Mouse (Mus musculus) stomach, embryonic 14.5 days (tissue): ENCODE measurements around the gene Cptp. TPM values are rescaled to one million over a fixed set of nuclear protein-coding genes. Genes with fewer than 3 reads are reported as not detected.

Experiments
- ATAC-seq: fragments of 200-750 bp; cut with Nextera tagmentation; 2 replicates; pipeline ENCODE4 v1.8.0; 2017; ENCODE audit warnings: low read depth, moderate TSS enrichment; ENCODE audit not compliant: insufficient number of reproducible peaks, insufficient read depth, low FRiP score
- H3K27ac ChIP-seq: fragments of 300-500 bp; sonication (generic); 2 replicates; pipeline ENCODE4 v1.5.1; 2014; ENCODE audit warnings: mild to moderate bottlenecking, low read length, moderate library complexity, mixed read lengths
- H3K27me3 ChIP-seq: fragments of 300-500 bp; sonication (generic); 2 replicates; pipeline ENCODE4 v1.6.1; 2014; ENCODE audit warnings: low read length, control low read depth, mixed read lengths; ENCODE audit not compliant: control insufficient read depth, insufficient read depth
- H3K36me3 ChIP-seq: fragments of 300-500 bp; sonication (generic); 2 replicates; pipeline ENCODE4 v1.6.1; 2014; ENCODE audit warnings: mild to moderate bottlenecking, control low read depth, low read length, moderate library complexity, mixed read lengths; ENCODE audit not compliant: control insufficient read depth, insufficient read depth
- H3K4me1 ChIP-seq: fragments of 300-500 bp; sonication (generic); 2 replicates; pipeline ENCODE4 v1.6.1; 2014; ENCODE audit warnings: low read length, control low read depth, mixed read lengths; ENCODE audit not compliant: control insufficient read depth, insufficient read depth
- H3K4me2 ChIP-seq: fragments of 300-500 bp; sonication (generic); replicated peaks from 2 replicates; pipeline ENCODE4 v1.6.1; 2014; ENCODE audit warnings: low read depth, low read length, control low read depth
- H3K4me3 ChIP-seq: fragments of 300-500 bp; sonication (generic); 2 replicates; pipeline ENCODE4 v1.5.1; 2014; ENCODE audit warnings: low read depth, low read length, control low read depth
- H3K9ac ChIP-seq: fragments of 300-500 bp; sonication (generic); replicated peaks from 2 replicates; pipeline ENCODE4 v1.6.1; 2014; ENCODE audit warnings: low read depth, mild to moderate bottlenecking, control low read depth, low read length, moderate library complexity, mixed read lengths
- H3K9me3 ChIP-seq: fragments of 300-500 bp; sonication (generic); 2 replicates; pipeline ENCODE4 v1.6.1; 2016; ENCODE audit warnings: low read depth, low read length, control low read depth; ENCODE audit not compliant: control insufficient read depth
- WGBS: fragments of 180-500 bp; shearing (Covaris S2); extraction: QIAGEN DNeasy Blood & Tissue Kit; methylation state at CpG from one replicate; pipeline ENCODE4 v1.1.7; 2014; 5-methylcytosine and 5-hydroxymethylcytosine counted together
- microRNA-seq: library from miRNA; unstranded; fragments of <30 nt; microRNA quantifications from one replicate; pipeline ENCODE4, GENCODE M21; 2016
- polyA plus RNA-seq: library from polyadenylated mRNA; unstranded; fragments of >200 nt; fragmentation: Nextera tagmentation; extraction: Ambion mirVana; gene quantifications from 2 replicates; pipeline ENCODE4 v1.2.1, GENCODE M21; 2014

Gene Cptp
- polyA plus RNA-seq, 1 experiment from 2014 or later: 17.3 TPM

- 82% methylated on average over 4 of the region's 4 CpGs for WGBS
- 0 out of 2 replicates have a peak, but pooled peaks cover 16% of the 10 kb centered on the region for H3K4me1 ChIP-seq
- no peak for ATAC-seq
- no peaks in the 10 kb centered on the region for H3K27me3 ChIP-seq
- no peak overlapping the region for H3K9ac ChIP-seq
- H3K27ac ChIP-seq: no peak overlapping the region
- H3K36me3 ChIP-seq: peaks cover 79% of the 10 kb centered on the region
- H3K4me2 ChIP-seq: no peak overlapping the region
- no peak overlapping the region for H3K4me3 ChIP-seq
- H3K9me3 ChIP-seq: no peaks in the 10 kb centered on the region
Observed at GRCm38 (mm10) chr4:155817533-155817932, 51.7 kb downstream of the Cptp start.

Small RNAs within 50 kb of the gene (microRNA-seq; reads per million reads assigned to microRNA genes)
- not detected for gene Gm22991

Other genes with a start within 250 kb of the Cptp start
- 57.0 and 57.3 TPM in 2 replicates for gene Cdk11b, start 244.6 kb downstream of the Cptp start, polyA plus RNA-seq
- not detected in 2 replicates for gene Gm10563, start 224.0 kb downstream of the Cptp start, polyA plus RNA-seq
- gene Mmp23, start 216.1 kb downstream of the Cptp start, polyA plus RNA-seq: 25.0 and 26.3 TPM in 2 replicates
- gene Mib2, start 200.2 kb downstream of the Cptp start, polyA plus RNA-seq: 18.9 and 21.9 TPM in 2 replicates
- 3.1 and 3.2 TPM in 2 replicates for gene Fndc10, start 175.1 kb downstream of the Cptp start, polyA plus RNA-seq
- gene Ssu72, start 164.6 kb downstream of the Cptp start, polyA plus RNA-seq: 140 and 145 TPM in 2 replicates
- 0.56 TPM in 2 replicates for gene Tmem240, start 134.6 kb downstream of the Cptp start, polyA plus RNA-seq
- 89.1 and 90.9 TPM in 2 replicates for gene Atad3a, start 108.3 kb downstream of the Cptp start, polyA plus RNA-seq
- gene Vwa1, start 94.7 kb downstream of the Cptp start, polyA plus RNA-seq: 26.8 and 28.4 TPM in 2 replicates
- gene Tmem88b, start 83.6 kb downstream of the Cptp start, polyA plus RNA-seq: 0.54 and 0.81 TPM in 2 replicates
- gene Ankrd65, start 79.0 kb downstream of the Cptp start, polyA plus RNA-seq: 0.38 and 0.46 TPM in 2 replicates
- gene Mrpl20, start 66.6 kb downstream of the Cptp start, polyA plus RNA-seq: 209 and 211 TPM in 2 replicates
- gene Ccnl2, start 57.0 kb downstream of the Cptp start, polyA plus RNA-seq: 193 and 209 TPM in 2 replicates
- gene Aurkaip1, start 38.2 kb downstream of the Cptp start, polyA plus RNA-seq: 125 and 132 TPM in 2 replicates
- 91.5 and 96.7 TPM in 2 replicates for gene Mxra8, start 29.8 kb downstream of the Cptp start, polyA plus RNA-seq
- 6.3 and 6.6 TPM in 2 replicates for gene Dvl1, start 22.0 kb downstream of the Cptp start, polyA plus RNA-seq
- 0.32 and 0.35 TPM in 2 replicates for gene Tas1r3, start 6.1 kb downstream of the Cptp start, polyA plus RNA-seq
- 67.7 and 70.1 TPM in 2 replicates for gene Ints11, start 106 bp upstream of the Cptp start, polyA plus RNA-seq
- 45.7 and 50.5 TPM in 2 replicates for gene Pusl1, start 22.3 kb upstream of the Cptp start, polyA plus RNA-seq
- 16.0 and 19.4 TPM in 2 replicates for gene Acap3, start 22.4 kb upstream of the Cptp start, polyA plus RNA-seq
- gene Ube2j2, start 74.4 kb upstream of the Cptp start, polyA plus RNA-seq: 107 TPM in 2 replicates
- gene C1qtnf12, start 92.9 kb upstream of the Cptp start, polyA plus RNA-seq: 38.6 and 40.5 TPM in 2 replicates
- 18.6 and 18.9 TPM in 2 replicates for gene B3galt6, start 123.2 kb upstream of the Cptp start, polyA plus RNA-seq
- gene Sdf4, start 123.4 kb upstream of the Cptp start, polyA plus RNA-seq: 163 and 171 TPM in 2 replicates
- 0.34 and 0.41 TPM in 2 replicates for gene Tnfrsf4, start 144.4 kb upstream of the Cptp start, polyA plus RNA-seq
- gene Tnfrsf18, start 156.7 kb upstream of the Cptp start, polyA plus RNA-seq: 2.7 and 3.2 TPM in 2 replicates
- gene Ttll10, start 190.0 kb upstream of the Cptp start, polyA plus RNA-seq: 6.0 and 6.2 TPM in 2 replicates
- gene 9430015G10Rik, start 240.5 kb upstream of the Cptp start, polyA plus RNA-seq: 35.9 and 38.4 TPM in 2 replicates